Mouse (Mus musculus): ENCODE data around the gene Hdac9. TPM values are rescaled to one million over a fixed set of nuclear protein-coding genes. Genes with fewer than 3 reads are reported as not detected.

Gene Hdac9
- total and polyA plus RNA-seq, 2 experiments from 2014 or later: 15.6 to 15.7 TPM

DNA sequence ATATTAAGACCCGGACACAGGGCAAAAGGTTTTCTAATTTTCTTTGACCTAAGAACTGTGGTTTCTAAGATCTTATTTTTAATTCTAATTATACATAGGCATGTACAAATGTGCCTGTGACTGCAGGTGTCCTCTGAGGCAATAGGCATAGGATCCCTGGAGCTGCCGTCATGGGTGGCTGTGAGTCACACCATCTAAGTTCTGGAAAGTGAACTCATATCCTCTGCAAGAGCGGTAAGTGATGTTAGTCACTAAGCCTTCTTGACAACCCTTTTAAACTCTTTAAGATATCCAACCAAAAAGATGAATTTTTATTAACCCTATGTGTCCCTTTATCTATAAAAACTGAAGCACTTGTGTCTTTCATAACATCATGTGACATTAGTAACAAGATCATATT is 304.4 kb downstream of the Hdac9 start:
- Histone ChIP-seq H3K4me1 (ENCODE audit: control insufficient read depth, insufficient read depth) (peaks cover 6% of the 10 kb centered on the region; the same call in 1 of the 2 replicates), H3K36me3 (replicated peaks; ENCODE audit: control insufficient read depth, insufficient read depth, low read length) (no peaks in the 10 kb centered on the region), H3K27me3 (ENCODE audit: control insufficient read depth, insufficient read depth, low read length) (no peaks in the 10 kb centered on the region), H3K9me3 (replicated peaks; ENCODE audit: control insufficient read depth, low read length) (no peaks in the 10 kb centered on the region), H3K9ac (replicated peaks; ENCODE audit: low read depth, low read length) (no peak overlapping the region), H3K27ac (ENCODE audit: low read depth) (no peak overlapping the region), H3K4me3 (ENCODE audit: low read depth, low read length) (no peak overlapping the region), H3K4me2 (ENCODE audit: low read depth, low read length) (no peak overlapping the region)
- TF ChIP-seq EP300 (IDR thresholded peaks at IDR 0.05; ENCODE audit: low read depth) (no peak), CTCF (IDR thresholded peaks at IDR 0.05; ENCODE audit: low read depth) (no peak)
- no peak for DNase-seq (ENCODE audit: low spot score)
- no peak for ATAC-seq (ENCODE audit: insufficient read depth, low read depth)
- 85% methylated on average over 3 of the region's 3 CpGs for WGBS

GRCm38 (mm10) chr12:34604521-34604920 is 312.4 kb downstream of the Hdac9 start:
- Histone ChIP-seq H3K36me3 (replicated peaks; ENCODE audit: control insufficient read depth, insufficient read depth, low read length) (no peaks in the 10 kb centered on the region), H3K27ac (ENCODE audit: low read depth) (no peak overlapping the region), H3K4me3 (ENCODE audit: low read depth, low read length) (no peak overlapping the region), H3K9ac (replicated peaks; ENCODE audit: low read depth, low read length) (no peak overlapping the region), H3K9me3 (replicated peaks; ENCODE audit: control insufficient read depth, low read length) (no peaks in the 10 kb centered on the region), H3K4me1 (ENCODE audit: control insufficient read depth, insufficient read depth) (no peaks in the 10 kb centered on the region), H3K27me3 (ENCODE audit: control insufficient read depth, insufficient read depth, low read length) (no peaks in the 10 kb centered on the region), H3K4me2 (ENCODE audit: low read depth, low read length) (no peak overlapping the region)
- WGBS: 90% methylated on average over 4 of the region's 4 CpGs
- ATAC-seq (ENCODE audit: insufficient read depth, low read depth) (no peak), DNase-seq (ENCODE audit: low spot score) (no peak)
- no peak for TF ChIP-seq CTCF (IDR thresholded peaks at IDR 0.05; ENCODE audit: low read depth)
- no peak for TF ChIP-seq EP300 (IDR thresholded peaks at IDR 0.05; ENCODE audit: low read depth)

DNA sequence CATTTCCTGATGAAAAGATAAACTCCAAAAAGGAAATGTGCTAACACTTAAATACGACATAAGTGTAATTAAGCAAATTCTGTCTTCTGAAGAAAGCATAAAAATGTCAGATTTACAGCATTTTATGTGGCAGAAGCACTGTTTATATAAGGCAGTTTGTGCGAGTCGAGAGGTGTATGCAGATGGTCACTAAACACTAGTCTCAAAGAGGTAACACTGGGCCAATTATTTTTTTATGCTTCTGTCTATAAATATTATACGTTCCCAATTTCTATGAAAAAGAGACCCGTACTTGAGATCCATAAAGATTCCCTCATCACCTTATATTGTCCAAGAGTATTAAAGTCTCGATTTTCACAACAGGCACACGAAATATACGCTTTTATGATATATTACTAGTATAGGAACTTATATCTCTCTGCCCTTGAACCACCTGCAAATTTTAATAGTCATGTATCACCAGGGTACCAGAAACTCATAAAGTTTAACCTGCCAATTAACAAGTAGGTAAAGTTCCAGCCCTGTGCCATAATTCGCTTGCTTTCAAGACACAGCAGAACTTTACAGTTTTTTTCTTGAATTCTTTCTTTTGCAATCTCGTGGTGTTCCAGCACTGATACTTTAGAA is 322.6 kb downstream of the Hdac9 start:
- 87% methylated on average over 10 of the region's 10 CpGs for WGBS

GRCm38 (mm10) chr12:34587171-34587570 is 329.7 kb downstream of the Hdac9 start:
- ATAC-seq (ENCODE audit: insufficient read depth, low read depth) (no peak), DNase-seq (ENCODE audit: low spot score) (no peak)
- Histone ChIP-seq H3K4me2 (ENCODE audit: low read depth, low read length) (no peak overlapping the region), H3K4me3 (ENCODE audit: low read depth, low read length) (no peak overlapping the region), H3K36me3 (replicated peaks; ENCODE audit: control insufficient read depth, insufficient read depth, low read length) (no peaks in the 10 kb centered on the region), H3K9ac (replicated peaks; ENCODE audit: low read depth, low read length) (no peak overlapping the region), H3K9me3 (replicated peaks; ENCODE audit: control insufficient read depth, low read length) (no peaks in the 10 kb centered on the region), H3K27me3 (ENCODE audit: control insufficient read depth, insufficient read depth, low read length) (no peaks in the 10 kb centered on the region), H3K27ac (ENCODE audit: low read depth) (no peak overlapping the region), H3K4me1 (ENCODE audit: control insufficient read depth, insufficient read depth) (no peaks in the 10 kb centered on the region)
- TF ChIP-seq EP300 (IDR thresholded peaks at IDR 0.05; ENCODE audit: low read depth) (no peak), CTCF (IDR thresholded peaks at IDR 0.05; ENCODE audit: low read depth) (no peak)
- 43% methylated on average over 4 of the region's 4 CpGs for WGBS

More for the DNA sequence above, 322.6 kb downstream of the Hdac9 start:
- Histone ChIP-seq H3K27me3 (ENCODE audit: control insufficient read depth, insufficient read depth, low read length) (no peaks in the 10 kb centered on the region), H3K4me1 (ENCODE audit: control insufficient read depth, insufficient read depth) (no peaks in the 10 kb centered on the region), H3K27ac (ENCODE audit: low read depth) (no peak overlapping the region), H3K4me2 (ENCODE audit: low read depth, low read length) (no peak overlapping the region), H3K9me3 (replicated peaks; ENCODE audit: control insufficient read depth, low read length) (no peaks in the 10 kb centered on the region), H3K36me3 (replicated peaks; ENCODE audit: control insufficient read depth, insufficient read depth, low read length) (no peaks in the 10 kb centered on the region), H3K9ac (replicated peaks; ENCODE audit: low read depth, low read length) (no peak overlapping the region), H3K4me3 (ENCODE audit: low read depth, low read length) (no peak overlapping the region)
- no peak for DNase-seq (ENCODE audit: low spot score)
- TF ChIP-seq EP300 (IDR thresholded peaks at IDR 0.05; ENCODE audit: low read depth): no peak
- no peak for TF ChIP-seq CTCF (IDR thresholded peaks at IDR 0.05; ENCODE audit: low read depth)
- ATAC-seq (ENCODE audit: insufficient read depth, low read depth): no peak

DNA sequence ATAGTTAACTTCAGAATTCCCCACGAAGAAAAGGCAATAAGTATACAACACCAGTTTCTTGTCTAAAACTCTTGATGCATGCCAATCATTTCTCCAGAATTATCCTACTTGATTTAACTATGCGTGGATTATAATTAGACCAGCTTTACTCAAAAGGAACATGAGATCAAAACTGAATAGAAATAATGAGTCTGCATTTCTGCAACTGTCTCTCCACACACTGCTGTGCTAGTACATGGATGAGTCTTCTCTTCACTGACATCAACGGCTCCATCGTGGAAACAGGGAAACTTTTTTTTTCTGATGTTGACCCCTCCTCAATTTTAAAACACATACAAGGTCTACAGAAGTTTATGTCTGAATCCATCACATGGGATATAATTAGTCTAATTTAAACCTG is 334.4 kb downstream of the Hdac9 start:
- TF ChIP-seq CTCF (IDR thresholded peaks at IDR 0.05; ENCODE audit: low read depth) (no peak), EP300 (IDR thresholded peaks at IDR 0.05; ENCODE audit: low read depth) (no peak)
- Histone ChIP-seq H3K4me1 (ENCODE audit: control insufficient read depth, insufficient read depth) (0 out of 2 replicates have a peak, but pooled peaks cover 6% of the 10 kb centered on the region), H3K36me3 (replicated peaks; ENCODE audit: control insufficient read depth, insufficient read depth, low read length) (no peaks in the 10 kb centered on the region), H3K4me2 (ENCODE audit: low read depth, low read length) (no peak overlapping the region), H3K9me3 (replicated peaks; ENCODE audit: control insufficient read depth, low read length) (no peaks in the 10 kb centered on the region), H3K4me3 (ENCODE audit: low read depth, low read length) (no peak overlapping the region), H3K9ac (replicated peaks; ENCODE audit: low read depth, low read length) (no peak overlapping the region), H3K27me3 (ENCODE audit: control insufficient read depth, insufficient read depth, low read length) (no peaks in the 10 kb centered on the region), H3K27ac (ENCODE audit: low read depth) (no peak overlapping the region)
- ATAC-seq (ENCODE audit: insufficient read depth, low read depth): no peak
- 85% methylated on average over 4 of the region's 4 CpGs for WGBS
- DNase-seq (ENCODE audit: low spot score): no peak

DNA sequence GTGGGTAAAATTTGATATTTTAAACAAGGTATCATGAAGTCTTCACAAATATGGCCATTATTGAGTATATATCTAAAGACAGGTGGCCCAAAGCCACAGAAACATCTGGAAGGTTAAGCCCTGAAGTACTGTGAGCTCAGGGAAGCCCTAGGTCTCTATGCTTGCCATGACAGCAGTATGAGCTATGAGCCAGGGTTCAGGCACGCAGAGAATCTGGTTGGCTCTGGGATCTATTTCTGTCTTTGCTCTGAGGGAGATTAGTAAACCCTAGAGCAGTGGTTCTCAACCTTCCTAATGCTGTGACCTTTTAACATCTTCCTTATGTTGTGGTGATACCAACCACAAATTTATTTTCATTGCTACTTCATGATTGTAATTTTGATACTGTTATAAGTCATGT is 337.7 kb downstream of the Hdac9 start:
- 0 out of 2 replicates have a peak, but pooled peaks cover 6% of the 10 kb centered on the region for H3K4me1 ChIP-seq (ENCODE audit: control insufficient read depth, insufficient read depth)
- H3K27me3 ChIP-seq (ENCODE audit: control insufficient read depth, insufficient read depth, low read length): no peaks in the 10 kb centered on the region
- H3K9ac ChIP-seq (replicated peaks; ENCODE audit: low read depth, low read length): no peak overlapping the region
- ATAC-seq (ENCODE audit: insufficient read depth, low read depth) (peak; percentile 64), DNase-seq (ENCODE audit: low spot score) (peak; percentile 26)
- no peak overlapping the region for H3K4me3 ChIP-seq (ENCODE audit: low read depth, low read length)
- peak overlapping the region; percentile 65 for H3K27ac ChIP-seq (ENCODE audit: low read depth)
- 46% methylated on average over 1 of the region's 1 CpGs for WGBS
- H3K4me2 ChIP-seq (ENCODE audit: low read depth, low read length): no peak overlapping the region
- no peaks in the 10 kb centered on the region for H3K9me3 ChIP-seq (replicated peaks; ENCODE audit: control insufficient read depth, low read length)
- no peak for TF ChIP-seq CTCF (IDR thresholded peaks at IDR 0.05; ENCODE audit: low read depth)
- no peak for TF ChIP-seq EP300 (IDR thresholded peaks at IDR 0.05; ENCODE audit: low read depth)
- no peaks in the 10 kb centered on the region for H3K36me3 ChIP-seq (replicated peaks; ENCODE audit: control insufficient read depth, insufficient read depth, low read length)
